Mouse (Mus musculus): Measurements from ENCODE around the gene Dapp1.

DNA sequence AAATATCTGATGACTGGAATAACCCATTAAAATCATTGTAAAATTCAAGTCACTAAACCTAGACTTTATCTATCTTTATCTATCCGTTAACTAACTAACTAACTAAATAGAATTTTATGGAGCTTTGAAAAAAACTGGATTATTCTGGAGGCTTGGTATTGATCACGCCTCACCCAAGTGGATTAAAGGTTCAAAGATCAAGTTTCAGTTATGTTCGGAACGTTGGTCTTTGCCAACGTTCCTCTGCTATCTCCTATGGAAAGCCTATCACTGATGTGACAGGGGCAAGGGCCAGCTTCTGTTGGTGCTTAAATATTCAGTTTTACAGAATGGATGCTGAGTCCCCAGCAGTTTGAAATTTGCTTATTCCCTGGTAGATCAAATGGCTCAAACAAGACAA is 3.1 kb downstream of the Dapp1 start:
- TF ChIP-seq POLR2A (IDR thresholded peaks at IDR 0.05; ENCODE audit: low read depth, low read length): no peak
- TF ChIP-seq CTCF (IDR thresholded peaks at IDR 0.05; ENCODE audit: extremely low read depth, insufficient read length, insufficient replicate concordance, low read depth, low read length): no peak
